Mouse (Mus musculus) spleen, postnatal 4 days (tissue): Measurements from ENCODE around the gene Rhob.
"Not testable (repeated sequence)": the region's sequence is repeated elsewhere in the genome, so short reads cannot be mapped to it uniquely, and the experiment has no call there.

ENCODE experiments used
- DNase-seq, 2 experiments: peaks; one replicate each; pipeline ENCODE4 v3.0.0; 2022; ENCODE audit warnings: low spot score in 2 of 2

The Rhob gene

GRCm38 (mm10) chr12:8474836-8475387, 24.9 kb downstream of the Rhob start:
- no peak for DNase-seq

- DNase-seq: no peak
These were observed 27.0 kb downstream of the Rhob start for GRCm38 (mm10) chr12:8472591-8473358.

- no peak for DNase-seq
These were observed 27.8 kb downstream of the Rhob start for GRCm38 (mm10) chr12:8472051-8472450.

GRCm38 (mm10) chr12:8470962-8471361, 28.8 kb downstream of the Rhob start:
- DNase-seq: no peak

GRCm38 (mm10) chr12:8469742-8470494, 29.9 kb downstream of the Rhob start:
- DNase-seq: no peak

GRCm38 (mm10) chr12:8468221-8468865, 31.5 kb downstream of the Rhob start:
- no peak for DNase-seq

- DNase-seq: no peak
These were observed 32.5 kb downstream of the Rhob start for GRCm38 (mm10) chr12:8467029-8467924.

- DNase-seq: no peak
These were observed 34.1 kb downstream of the Rhob start for GRCm38 (mm10) chr12:8465680-8466079.

- no peak for DNase-seq
These were observed 34.8 kb downstream of the Rhob start for GRCm38 (mm10) chr12:8464961-8465360.

GRCm38 (mm10) chr12:8463599-8464160, 36.1 kb downstream of the Rhob start:
- DNase-seq: no peak

- no peak for DNase-seq
These were observed 37.3 kb downstream of the Rhob start for GRCm38 (mm10) chr12:8462533-8462932.

GRCm38 (mm10) chr12:8461575-8461974, 38.2 kb downstream of the Rhob start:
- DNase-seq: not testable (repeated sequence)

- DNase-seq: no peak
These were observed 41.4 kb downstream of the Rhob start for GRCm38 (mm10) chr12:8458400-8458799.

- DNase-seq: no peak
These were observed 42.8 kb downstream of the Rhob start for GRCm38 (mm10) chr12:8457052-8457451.

- DNase-seq: no peak
These were observed 44.8 kb downstream of the Rhob start for GRCm38 (mm10) chr12:8455046-8455445.

GRCm38 (mm10) chr12:8454487-8454886, 45.3 kb downstream of the Rhob start:
- no peak for DNase-seq

GRCm38 (mm10) chr12:8452766-8453621, 46.8 kb downstream of the Rhob start:
- no peak for DNase-seq

GRCm38 (mm10) chr12:8451571-8452485, 48.0 kb downstream of the Rhob start:
- DNase-seq: no peak

- DNase-seq: no peak
These were observed 49.2 kb downstream of the Rhob start for GRCm38 (mm10) chr12:8450639-8451038.
